19 mouse cellular contexts compared by ENCODE assay signal in genomic region chr2:126303226-126303625, GRCm38 (mm10).
DNase-seq lines count a peak whose midpoint lies in the region; ATAC-seq and TF ChIP-seq lines count a peak whose summit lies in the region.
"Had no signal": no experiment of that assay in that cellular context is flagged by ENCODE, and none has a peak within 500 bp of the region (broad histone marks: within the 10 kb centered on the region; RNA-seq: fewer than 3 reads in every experiment).

No protein-coding gene starts in this region.

- no peak overlapping the region for H3K4me3 ChIP-seq in embryonic fibroblast, embryonic 13.5 days (ENCODE audit: insufficient read depth, low read length)
- H3K4me3 ChIP-seq in gastrocnemius, adult 2 months, result no peak overlapping the region
- H3K4me3 ChIP-seq: embryonic facial prominence, embryonic 12.5 days; limb, embryonic 10.5 days; midbrain, embryonic 13.5 days; neural tube, embryonic 13.5 days; stomach, embryonic 15.5 days had no signal

- peak overlapping the region; percentile 99 for H3K27ac ChIP-seq in embryonic fibroblast, embryonic 13.5 days (ENCODE audit: insufficient read depth, low read length)
- H3K27ac ChIP-seq in gastrocnemius, adult 2 months, result no peak overlapping the region
- H3K27ac ChIP-seq: embryonic facial prominence, embryonic 12.5 days; hindbrain, embryonic 14.5 days; limb, embryonic 10.5 days; midbrain, embryonic 13.5 days; neural tube, embryonic 13.5 days; stomach, embryonic 15.5 days had no signal

- TF ChIP-seq CTCF in embryonic fibroblast, embryonic 13.5 days (IDR thresholded peaks at IDR 0.05; ENCODE audit: borderline replicate concordance, insufficient read depth, low read length), result no peak
- no peak for TF ChIP-seq CTCF in gastrocnemius, adult 2 months (IDR thresholded peaks at IDR 0.05)

- peaks cover 14% of the 10 kb centered on the region for H3K4me1 ChIP-seq in embryonic fibroblast, embryonic 13.5 days (ENCODE audit: control insufficient read depth, insufficient read depth, low read length)
- H3K4me1 ChIP-seq: embryonic facial prominence, embryonic 12.5 days; midbrain, embryonic 13.5 days; neural tube, embryonic 13.5 days; stomach, embryonic 15.5 days had no signal

- ATAC-seq in inflammation-experienced regulatory T-cells, adult 6 months, result no peak
- ATAC-seq in erythroblast, adult 5-6 weeks (replicated peaks; ENCODE audit: low FRiP score, poor library complexity, severe bottlenecking), result no peak
- ATAC-seq: forebrain, postnatal 0 days; intestine, postnatal 0 days; liver, postnatal 0 days; midbrain, embryonic 13.5 days had no signal

- DNase-seq in 3134 (ENCODE audit: extremely low read depth, insufficient read length, low spot score) (peak; percentile 88), 3T3-L1 (ENCODE audit: low read depth, low spot score) (peak; percentile 99), adipocyte (ENCODE audit: low spot score) (peak; percentile 47)
- DNase-seq in gastrocnemius, adult 2 months, result no peak
- DNase-seq: cerebellum, postnatal 10 days; forebrain, postnatal 0 days; liver, postnatal 0 days; lung, postnatal 10 days; right cerebral cortex, adult 18-20 months had no signal

- no peak for TF ChIP-seq POLR2A in embryonic fibroblast, embryonic 13.5 days (IDR thresholded peaks at IDR 0.05; ENCODE audit: low read depth, low read length)

- intact Hi-C loops in gastrocnemius, adult 2 months (cut with DNase I), result no loop called here
